Mouse (Mus musculus) kidney, embryonic 16.5 days (tissue): ENCODE results near the gene Npas3. TPM values are rescaled to one million over a fixed set of nuclear protein-coding genes. Genes with fewer than 3 reads are reported as not detected.
A peak's percentile ranks its signal among the peaks of the same experiment; 100 is the strongest.

Source experiments
- ATAC-seq: fragments of 200-750 bp; cut with Nextera tagmentation; 2 replicates; pipeline ENCODE4 v1.8.0; 2017; ENCODE audit warnings: moderate TSS enrichment; ENCODE audit not compliant: low FRiP score, low TSS enrichment
- H3K27ac ChIP-seq: fragments of 300-500 bp; sonication (generic); 2 replicates; pipeline ENCODE4 v1.5.1; 2014; ENCODE audit warnings: low read length
- H3K27me3 ChIP-seq: fragments of 300-500 bp; sonication (generic); 2 replicates; pipeline ENCODE4 v1.6.1; 2014; ENCODE audit warnings: low read length, control low read depth, mixed read lengths; ENCODE audit not compliant: insufficient read depth
- H3K36me3 ChIP-seq: fragments of 300-500 bp; sonication (generic); 2 replicates; pipeline ENCODE4 v1.6.1; 2014; ENCODE audit warnings: low read length, control low read depth, mixed read lengths; ENCODE audit not compliant: insufficient read depth
- H3K4me1 ChIP-seq: fragments of 300-500 bp; sonication (generic); 2 replicates; pipeline ENCODE4 v1.6.1; 2014; ENCODE audit warnings: low read length, control low read depth, mixed read lengths; ENCODE audit not compliant: insufficient read depth
- H3K4me2 ChIP-seq: fragments of 300-500 bp; sonication (generic); replicated peaks from 2 replicates; pipeline ENCODE4 v1.6.1; 2014; ENCODE audit warnings: low read depth, low read length
- H3K4me3 ChIP-seq: fragments of 300-500 bp; sonication (generic); 2 replicates; pipeline ENCODE4 v1.5.1; 2014; ENCODE audit warnings: mild to moderate bottlenecking, low read length
- H3K9ac ChIP-seq: fragments of 300-500 bp; sonication (generic); replicated peaks from 2 replicates; pipeline ENCODE4 v1.6.1; 2014; ENCODE audit warnings: low read length
- H3K9me3 ChIP-seq: fragments of 300-500 bp; sonication (generic); 2 replicates; pipeline ENCODE4 v1.6.1; 2016; ENCODE audit warnings: low read length, control low read depth
- WGBS: fragments of 180-500 bp; shearing (Covaris S2); extraction: QIAGEN DNeasy Blood & Tissue Kit; methylation state at CpG from one replicate; pipeline ENCODE4 v1.1.7; 2014; 5-methylcytosine and 5-hydroxymethylcytosine counted together
- polyA plus RNA-seq: library from polyadenylated mRNA; unstranded; fragments of >200 nt; fragmentation: Nextera tagmentation; extraction: Ambion mirVana; gene quantifications from 2 replicates; pipeline ENCODE4 v1.2.1, GENCODE M21; 2015

Npas3 gene
- polyA plus RNA-seq, 1 experiment from 2014 or later, result 0.92 TPM

- Histone ChIP-seq H3K36me3 (no peaks in the 10 kb centered on the region), H3K4me1 (peaks cover 5% of the 10 kb centered on the region; the same call in 1 of the 2 replicates), H3K27me3 (no peaks in the 10 kb centered on the region), H3K27ac (no peak overlapping the region), H3K4me3 (no peak overlapping the region), H3K4me2 (no peak overlapping the region), H3K9ac (no peak overlapping the region), H3K9me3 (no peaks in the 10 kb centered on the region)
- ATAC-seq, result no peak
- 88% methylated on average over 3 of the region's 3 CpGs for WGBS
Observed at GRCm38 (mm10) chr12:54037602-54038001, 789.1 kb downstream of the Npas3 start.

- peak; percentile 42; the same call in 1 of the 2 replicates for ATAC-seq
- 30% methylated on average over 9 of the region's 9 CpGs for WGBS
- no peak overlapping the region for H3K4me3 ChIP-seq
Observed at GRCm38 (mm10) chr12:54042996-54043544, 794.6 kb downstream of the Npas3 start.

GRCm38 (mm10) chr12:54044606-54045334 lies 796.3 kb downstream of the Npas3 start:
- H3K4me1 ChIP-seq, result no peaks in the 10 kb centered on the region
- H3K27me3 ChIP-seq, result no peaks in the 10 kb centered on the region
- no peak overlapping the region for H3K4me2 ChIP-seq
- H3K9me3 ChIP-seq, result no peaks in the 10 kb centered on the region
- H3K9ac ChIP-seq, result no peak overlapping the region
- no peak overlapping the region for H3K4me3 ChIP-seq
- whole genome bisulfite sequencing, result 56% methylated on average over 15 of the region's 15 CpGs
- no peak for ATAC-seq
- H3K36me3 ChIP-seq, result no peaks in the 10 kb centered on the region
- no peak overlapping the region for H3K27ac ChIP-seq

More at GRCm38 (mm10) chr12:54042996-54043544, 794.6 kb downstream of the Npas3 start:
- H3K4me2 ChIP-seq, result no peak overlapping the region
- no peaks in the 10 kb centered on the region for H3K4me1 ChIP-seq
- no peaks in the 10 kb centered on the region for H3K9me3 ChIP-seq
- H3K36me3 ChIP-seq, result no peaks in the 10 kb centered on the region
- H3K27me3 ChIP-seq, result no peaks in the 10 kb centered on the region
- no peak overlapping the region for H3K27ac ChIP-seq
- H3K9ac ChIP-seq, result no peak overlapping the region

- H3K9me3 ChIP-seq, result no peaks in the 10 kb centered on the region
- no peak overlapping the region for H3K4me3 ChIP-seq
- no peak overlapping the region for H3K4me2 ChIP-seq
- H3K9ac ChIP-seq, result no peak overlapping the region
- no peaks in the 10 kb centered on the region for H3K36me3 ChIP-seq
- WGBS, result 29% methylated on average over 4 of the region's 4 CpGs
- no peak overlapping the region for H3K27ac ChIP-seq
- H3K4me1 ChIP-seq, result no peaks in the 10 kb centered on the region
- ATAC-seq, result no peak
- no peaks in the 10 kb centered on the region for H3K27me3 ChIP-seq
Observed at GRCm38 (mm10) chr12:54045360-54045759, 796.9 kb downstream of the Npas3 start.

GRCm38 (mm10) chr12:54046824-54047223 lies 798.3 kb downstream of the Npas3 start:
- ATAC-seq, result no peak
- no peaks in the 10 kb centered on the region for H3K27me3 ChIP-seq
- H3K4me3 ChIP-seq, result no peak overlapping the region
- no peak overlapping the region for H3K9ac ChIP-seq
- H3K9me3 ChIP-seq, result no peaks in the 10 kb centered on the region
- no peak overlapping the region for H3K27ac ChIP-seq
- H3K4me1 ChIP-seq, result no peaks in the 10 kb centered on the region
- H3K36me3 ChIP-seq, result no peaks in the 10 kb centered on the region
- no peak overlapping the region for H3K4me2 ChIP-seq
- WGBS, result 70% methylated on average over 6 of the region's 6 CpGs

GRCm38 (mm10) chr12:54048126-54048525 lies 799.6 kb downstream of the Npas3 start:
- WGBS, result 85% methylated on average over 5 of the region's 5 CpGs
- Histone ChIP-seq H3K4me1 (no peaks in the 10 kb centered on the region), H3K4me3 (no peak overlapping the region), H3K9me3 (no peaks in the 10 kb centered on the region), H3K36me3 (no peaks in the 10 kb centered on the region), H3K27ac (no peak overlapping the region), H3K4me2 (no peak overlapping the region), H3K27me3 (no peaks in the 10 kb centered on the region), H3K9ac (no peak overlapping the region)
- no peak for ATAC-seq

GRCm38 (mm10) chr12:54049926-54050325 lies 801.4 kb downstream of the Npas3 start:
- Histone ChIP-seq H3K4me3 (no peak overlapping the region), H3K9me3 (no peaks in the 10 kb centered on the region), H3K27me3 (no peaks in the 10 kb centered on the region), H3K9ac (no peak overlapping the region), H3K4me1 (no peaks in the 10 kb centered on the region), H3K27ac (no peak overlapping the region), H3K4me2 (no peak overlapping the region), H3K36me3 (no peaks in the 10 kb centered on the region)
- WGBS, result 75% methylated on average over 4 of the region's 4 CpGs
- no peak for ATAC-seq

- 32% methylated on average over 3 of the region's 3 CpGs for whole genome bisulfite sequencing
- Histone ChIP-seq H3K9ac (no peak overlapping the region), H3K4me1 (no peaks in the 10 kb centered on the region), H3K4me3 (no peak overlapping the region), H3K4me2 (no peak overlapping the region), H3K27ac (no peak overlapping the region), H3K27me3 (0 out of 2 replicates have a peak, but pooled peaks cover 3% of the 10 kb centered on the region), H3K36me3 (no peaks in the 10 kb centered on the region), H3K9me3 (no peaks in the 10 kb centered on the region)
- ATAC-seq, result no peak
Observed at GRCm38 (mm10) chr12:54052939-54053338, 804.5 kb downstream of the Npas3 start.

- Histone ChIP-seq H3K4me2 (no peak overlapping the region), H3K9me3 (no peaks in the 10 kb centered on the region), H3K27me3 (0 out of 2 replicates have a peak, but pooled peaks cover 5% of the 10 kb centered on the region), H3K27ac (no peak overlapping the region), H3K36me3 (no peaks in the 10 kb centered on the region), H3K4me1 (no peaks in the 10 kb centered on the region), H3K9ac (no peak overlapping the region), H3K4me3 (no peak overlapping the region)
- 89% methylated on average over 6 of the region's 6 CpGs for WGBS
- ATAC-seq, result no peak
Observed at GRCm38 (mm10) chr12:54053598-54053997, 805.1 kb downstream of the Npas3 start.

GRCm38 (mm10) chr12:54060732-54061131 lies 812.3 kb downstream of the Npas3 start:
- 10% methylated on average over 8 of the region's 8 CpGs for WGBS
- H3K9ac ChIP-seq, result no peak overlapping the region
- no peak overlapping the region for H3K4me3 ChIP-seq
- H3K4me1 ChIP-seq, result no peaks in the 10 kb centered on the region
- no peak overlapping the region for H3K4me2 ChIP-seq
- peaks cover 33% of the 10 kb centered on the region for H3K27me3 ChIP-seq
- no peak overlapping the region for H3K27ac ChIP-seq
- no peaks in the 10 kb centered on the region for H3K36me3 ChIP-seq
- peak; percentile 83 for ATAC-seq
- no peaks in the 10 kb centered on the region for H3K9me3 ChIP-seq
